Mouse (Mus musculus) ES-E14 (cell line): ENCODE results near the gene Krt8.

Source experiments
- CHD2 ChIP-seq: IDR thresholded peaks from 2 replicates; pipeline ENCODE4 v1.6.1; 2014; ENCODE audit warnings: mild to moderate bottlenecking, low read depth, low read length, inconsistent platforms
- HCFC1 ChIP-seq: IDR thresholded peaks from 2 replicates; pipeline ENCODE4 v1.6.1; 2012; ENCODE audit warnings: low read length, inconsistent platforms, borderline replicate concordance; ENCODE audit not compliant: insufficient read depth
- MAFK ChIP-seq: IDR thresholded peaks from 2 replicates; pipeline ENCODE4 v1.6.1; 2014; ENCODE audit warnings: mild to moderate bottlenecking, low read depth, low read length, inconsistent platforms; ENCODE audit not compliant: insufficient read depth
- ZC3H11A ChIP-seq: IDR thresholded peaks from 2 replicates; pipeline ENCODE4 v1.6.1; 2012; ENCODE audit warnings: low read depth, mild to moderate bottlenecking, inconsistent platforms, low read length, borderline replicate concordance
- ZNF384 ChIP-seq: IDR thresholded peaks from 2 replicates; pipeline ENCODE4 v1.6.1; 2012; ENCODE audit warnings: low read depth, low read length, inconsistent platforms

DNA sequence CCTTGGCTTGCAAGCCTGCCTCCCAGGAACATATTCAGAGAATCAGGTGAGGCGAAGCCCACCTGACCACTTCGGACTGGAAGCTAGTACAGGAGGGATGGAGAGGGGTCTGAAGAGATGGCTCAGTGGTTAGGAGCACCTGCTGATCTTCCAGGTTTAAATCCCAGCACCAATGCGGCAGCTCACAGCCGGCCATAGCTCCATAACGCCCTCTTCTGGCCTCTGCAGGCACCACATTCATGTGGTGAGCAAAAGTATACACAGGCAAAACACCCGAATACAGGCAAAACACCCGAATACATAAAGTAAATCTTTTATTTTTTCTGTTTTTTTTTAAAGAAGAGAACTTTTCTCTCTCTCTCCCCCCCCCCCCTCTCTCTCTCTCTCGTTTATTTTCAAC, 15.6 kb downstream of the Krt8 start:
- TF ChIP-seq MAFK (no peak), ZC3H11A (no peak), ZNF384 (no peak), HCFC1 (no peak), CHD2 (no peak)
